Mouse (Mus musculus): ENCODE data around the gene Cfd. TPM values are rescaled to one million over a fixed set of nuclear protein-coding genes. Genes with fewer than 3 reads are reported as not detected.
"Not testable (repeated sequence)": the region's sequence is repeated elsewhere in the genome, so short reads cannot be mapped to it uniquely, and the experiment has no call there.

Cfd gene
- polyA plus RNA-seq, 1 experiment from 2014 or later, result not detected

DNA sequence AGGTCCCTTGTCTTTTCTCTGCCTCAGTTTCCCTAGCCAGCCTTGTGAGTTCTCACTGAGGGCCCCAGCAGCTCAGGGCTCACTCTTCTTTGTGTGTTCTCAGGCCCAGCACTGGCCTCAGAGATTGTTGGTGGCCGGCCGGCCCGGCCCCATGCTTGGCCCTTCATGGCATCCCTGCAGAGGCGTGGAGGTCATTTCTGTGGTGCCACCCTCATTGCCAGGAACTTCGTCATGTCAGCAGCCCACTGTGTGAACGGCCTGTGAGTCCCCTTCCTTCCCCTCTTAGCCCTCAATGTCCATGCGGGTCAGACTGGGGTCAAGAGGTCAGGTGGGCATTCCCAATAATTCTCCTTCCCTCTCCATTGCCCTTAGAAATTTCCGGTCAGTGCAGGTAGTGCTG is 4.0 kb upstream of the Cfd start:
- Histone ChIP-seq H3K4me2 (no peak overlapping the region), H3K9ac (replicated peaks) (no peak overlapping the region), H3K4me1 (replicated peaks) (peaks cover 20% of the 10 kb centered on the region), H3K9me3 (no peaks in the 10 kb centered on the region), H3K27me3 (peaks cover 27% of the 10 kb centered on the region), H3K27ac (no peak overlapping the region), H3K4me3 (replicated peaks) (no peak overlapping the region), H3K36me3 (no peaks in the 10 kb centered on the region)
- no peak for ATAC-seq (ENCODE audit: insufficient number of reproducible peaks, insufficient read depth, low FRiP score, low TSS enrichment, low read depth)
- 75% methylated on average over 8 of the region's 8 CpGs for WGBS

DNA sequence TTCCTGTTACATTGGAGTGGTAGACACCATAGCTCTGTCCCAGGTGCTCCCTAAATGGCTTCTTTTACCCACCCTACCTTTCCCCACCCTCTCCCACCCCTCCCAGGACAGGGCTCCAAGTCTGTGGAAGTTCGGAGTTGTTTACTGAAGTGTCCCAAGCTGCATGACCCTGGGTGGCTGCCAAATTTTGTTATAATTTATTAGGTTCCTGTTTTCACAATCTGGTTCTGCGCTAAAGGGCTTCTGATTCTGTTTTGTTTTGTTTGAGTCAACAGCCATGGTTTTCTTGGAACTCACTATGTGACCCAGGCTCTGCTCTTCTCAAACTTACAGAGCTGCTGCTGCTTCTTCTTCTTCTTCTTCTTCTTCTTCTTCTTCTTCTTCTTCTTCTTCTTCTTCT is 1.3 kb upstream of the Cfd start:
- Histone ChIP-seq H3K27ac (no peak overlapping the region), H3K36me3 (peaks cover 7% of the 10 kb centered on the region; the same call in 1 of the 2 replicates), H3K4me3 (replicated peaks) (no peak overlapping the region), H3K9me3 (no peaks in the 10 kb centered on the region), H3K9ac (replicated peaks) (no peak overlapping the region), H3K27me3 (no peaks in the 10 kb centered on the region; the same call in 1 of the 2 replicates), H3K4me1 (replicated peaks) (no peaks in the 10 kb centered on the region), H3K4me2 (no peak overlapping the region)
- ATAC-seq (ENCODE audit: insufficient number of reproducible peaks, insufficient read depth, low FRiP score, low TSS enrichment, low read depth), result no peak
- 87% methylated on average over 2 of the region's 2 CpGs for WGBS

- H3K4me1 ChIP-seq (replicated peaks); H3K4me3 ChIP-seq (replicated peaks); H3K27me3 ChIP-seq; H3K9me3 ChIP-seq; H3K9ac ChIP-seq (replicated peaks); H3K27ac ChIP-seq; H3K4me2 ChIP-seq: not testable (repeated sequence)
- 43% methylated on average over 22 of the region's 22 CpGs for WGBS
- peaks cover 36% of the 10 kb centered on the region for H3K36me3 ChIP-seq
- peak; percentile 40; the same call in 1 of the 2 replicates for ATAC-seq (ENCODE audit: insufficient number of reproducible peaks, insufficient read depth, low FRiP score, low TSS enrichment, low read depth)
Observed at GRCm38 (mm10) chr10:79892451-79893118, 1.9 kb downstream of the Cfd start.

DNA sequence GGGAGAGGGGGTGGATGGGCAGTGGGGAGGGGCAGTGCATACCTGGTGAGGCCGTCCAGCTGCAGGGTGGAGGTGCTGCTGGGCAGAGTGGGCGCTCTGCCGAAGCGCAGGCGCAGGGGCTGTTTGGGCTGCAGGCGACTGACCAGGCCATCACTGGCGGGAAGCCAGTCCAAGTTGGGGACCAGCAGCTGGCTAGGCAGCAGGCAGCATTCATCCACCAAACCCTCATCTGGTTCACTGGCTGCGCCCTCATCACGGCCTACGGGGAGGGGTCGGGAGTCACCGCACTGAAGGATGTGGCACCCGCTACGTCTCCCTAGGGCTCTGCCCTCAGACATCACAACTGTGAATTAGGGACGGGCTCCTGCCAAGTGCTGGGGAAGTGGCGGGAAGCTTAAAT is 5.7 kb downstream of the Cfd start:
- Histone ChIP-seq H3K27me3 (no peaks in the 10 kb centered on the region; the same call in 1 of the 2 replicates), H3K4me2 (no peak overlapping the region), H3K27ac (no peak overlapping the region), H3K4me3 (replicated peaks) (no peak overlapping the region), H3K9ac (replicated peaks) (peak overlapping the region; percentile 18; the same call in 1 of the 2 replicates), H3K4me1 (replicated peaks) (peaks cover 4% of the 10 kb centered on the region; the same call in 1 of the 2 replicates), H3K9me3 (no peaks in the 10 kb centered on the region), H3K36me3 (peaks cover 71% of the 10 kb centered on the region)
- no peak for ATAC-seq (ENCODE audit: insufficient number of reproducible peaks, insufficient read depth, low FRiP score, low TSS enrichment, low read depth)
- 93% methylated on average over 16 of the region's 16 CpGs for WGBS

GRCm38 (mm10) chr10:79896814-79897213 is 6.2 kb downstream of the Cfd start:
- Histone ChIP-seq H3K4me1 (replicated peaks) (peaks cover 6% of the 10 kb centered on the region; the same call in 1 of the 2 replicates), H3K36me3 (peaks cover 76% of the 10 kb centered on the region), H3K27me3 (no peaks in the 10 kb centered on the region; the same call in 1 of the 2 replicates), H3K9ac (replicated peaks) (no peak overlapping the region), H3K27ac (no peak overlapping the region), H3K9me3 (no peaks in the 10 kb centered on the region), H3K4me2 (no peak overlapping the region), H3K4me3 (replicated peaks) (no peak overlapping the region)
- no peak for ATAC-seq (ENCODE audit: insufficient number of reproducible peaks, insufficient read depth, low FRiP score, low TSS enrichment, low read depth)
- 87% methylated on average over 13 of the region's 13 CpGs for WGBS

DNA sequence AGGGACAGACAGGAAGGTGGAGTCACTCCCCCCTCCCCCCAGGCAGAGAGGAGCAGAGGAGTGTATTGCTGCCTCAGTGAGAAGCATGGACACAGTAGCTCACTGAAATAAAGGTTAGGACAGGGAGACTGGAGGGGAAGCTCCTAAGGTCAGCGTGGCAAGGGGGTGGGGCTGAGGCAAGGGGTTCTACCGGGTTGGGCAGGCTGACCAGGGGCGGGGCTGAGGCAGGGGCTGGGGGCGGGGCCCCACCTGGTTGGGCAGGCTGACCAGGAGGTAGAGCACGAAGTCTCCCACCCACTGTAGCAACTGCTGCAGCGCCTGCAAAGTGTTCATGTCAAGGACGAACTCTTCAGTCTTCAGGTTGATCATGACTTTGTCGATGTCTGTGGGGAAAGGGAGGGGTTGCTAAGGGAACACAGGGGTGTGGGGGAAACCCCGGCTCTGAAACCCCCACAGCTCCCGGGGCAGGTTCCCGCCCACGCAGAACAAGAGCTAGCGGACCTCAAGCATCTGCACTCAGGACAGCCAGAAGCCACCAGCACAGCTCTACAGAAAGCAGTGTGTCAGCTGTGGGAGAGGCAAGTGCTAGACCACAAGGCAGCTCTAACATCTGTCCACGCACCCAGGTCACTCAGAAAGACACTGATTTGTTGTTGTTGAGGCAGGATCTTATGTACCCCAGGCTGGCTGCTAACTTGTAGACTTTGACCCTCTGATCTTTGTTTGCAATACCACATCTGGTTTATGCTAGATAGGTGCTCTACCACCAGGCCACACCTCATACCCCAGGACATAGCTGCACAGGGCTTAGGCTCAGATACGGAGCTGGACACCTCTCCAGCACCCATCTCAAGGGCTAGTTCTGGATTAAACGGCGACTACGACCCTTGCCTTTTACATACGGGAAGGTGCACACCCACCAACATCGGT is 6.9 kb downstream of the Cfd start:
- H3K4me1 ChIP-seq (replicated peaks), result peaks cover 6% of the 10 kb centered on the region; the same call in 1 of the 2 replicates
- H3K4me3 ChIP-seq (replicated peaks), result no peak overlapping the region
- no peak for ATAC-seq (ENCODE audit: insufficient number of reproducible peaks, insufficient read depth, low FRiP score, low TSS enrichment, low read depth)
- 51% methylated on average over 20 of the region's 20 CpGs for WGBS
- no peak overlapping the region for H3K9ac ChIP-seq (replicated peaks)
- H3K4me2 ChIP-seq, result no peak overlapping the region
- H3K9me3 ChIP-seq, result no peaks in the 10 kb centered on the region
- H3K36me3 ChIP-seq, result peaks cover 83% of the 10 kb centered on the region
- no peaks in the 10 kb centered on the region for H3K27me3 ChIP-seq
- no peak overlapping the region for H3K27ac ChIP-seq

DNA sequence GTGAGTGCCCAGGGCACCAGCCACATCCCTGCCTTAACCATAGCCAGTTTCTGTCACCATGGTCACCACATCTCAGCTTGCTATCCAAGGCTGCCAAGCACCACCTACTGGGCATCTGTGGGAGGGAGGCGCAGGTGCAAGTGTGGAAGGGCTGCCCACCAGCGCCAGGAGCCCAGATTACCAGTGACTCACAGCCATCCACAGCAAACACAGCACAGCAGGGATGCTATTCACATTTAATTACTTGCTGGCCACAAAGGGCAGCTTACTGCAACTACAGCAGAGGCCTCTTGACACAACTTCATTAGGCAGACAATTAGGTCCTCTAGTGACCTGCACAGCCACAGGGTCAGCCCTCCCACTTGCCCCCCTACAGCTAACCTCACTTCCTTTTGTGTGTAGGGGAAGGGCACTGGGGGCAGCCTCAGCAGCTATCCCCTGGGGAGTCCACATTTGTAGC is 10.3 kb downstream of the Cfd start:
- 36% methylated on average over 2 of the region's 2 CpGs for WGBS
- Histone ChIP-seq H3K27ac (no peak overlapping the region), H3K9me3 (no peaks in the 10 kb centered on the region), H3K4me1 (replicated peaks) (peaks cover 6% of the 10 kb centered on the region; the same call in 1 of the 2 replicates), H3K4me2 (no peak overlapping the region), H3K27me3 (no peaks in the 10 kb centered on the region), H3K9ac (replicated peaks) (0 out of 2 replicates have a peak overlapping the region, but pooled peaks have one; percentile 4), H3K36me3 (peaks cover 96% of the 10 kb centered on the region), H3K4me3 (replicated peaks) (no peak overlapping the region)
- ATAC-seq (ENCODE audit: insufficient number of reproducible peaks, insufficient read depth, low FRiP score, low TSS enrichment, low read depth), result no peak

DNA sequence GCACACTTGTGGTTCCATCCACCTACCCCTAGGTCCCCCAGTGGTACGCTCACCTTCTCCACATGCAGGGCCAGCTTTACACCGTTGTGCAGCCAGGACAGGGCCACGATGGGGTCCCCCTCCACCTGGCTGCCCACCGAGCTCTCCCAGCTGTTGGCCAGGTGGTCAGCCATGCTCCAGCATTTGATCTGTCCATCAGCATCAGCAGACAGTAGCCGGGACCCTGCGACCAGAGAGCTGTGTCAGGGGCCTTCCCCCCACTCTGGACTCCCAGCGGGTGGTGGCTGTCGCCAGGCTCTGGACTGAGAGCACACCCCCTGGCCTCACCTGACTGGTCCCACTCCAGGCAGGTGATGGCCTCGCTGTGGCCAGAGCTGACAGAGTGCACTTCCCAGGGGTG is 16.1 kb downstream of the Cfd start:
- WGBS, result 94% methylated on average over 9 of the region's 9 CpGs
- Histone ChIP-seq H3K9me3 (no peaks in the 10 kb centered on the region), H3K4me2 (no peak overlapping the region), H3K36me3 (peaks cover 70% of the 10 kb centered on the region), H3K4me3 (replicated peaks) (no peak overlapping the region), H3K4me1 (replicated peaks) (peaks cover 14% of the 10 kb centered on the region; the same call in 1 of the 2 replicates), H3K9ac (replicated peaks) (no peak overlapping the region), H3K27me3 (0 out of 2 replicates have a peak, but pooled peaks cover 3% of the 10 kb centered on the region), H3K27ac (no peak overlapping the region)
- ATAC-seq (ENCODE audit: insufficient number of reproducible peaks, insufficient read depth, low FRiP score, low TSS enrichment, low read depth), result no peak

- Histone ChIP-seq H3K4me1 (replicated peaks) (peaks cover 14% of the 10 kb centered on the region; the same call in 1 of the 2 replicates), H3K9me3 (no peaks in the 10 kb centered on the region), H3K27ac (no peak overlapping the region), H3K4me3 (replicated peaks) (peak overlapping the region; percentile 12; the same call in 1 of the 2 replicates), H3K9ac (replicated peaks) (no peak overlapping the region), H3K4me2 (peak overlapping the region; percentile 50), H3K27me3 (0 out of 2 replicates have a peak, but pooled peaks cover 3% of the 10 kb centered on the region), H3K36me3 (peaks cover 70% of the 10 kb centered on the region)
- no peak for ATAC-seq (ENCODE audit: insufficient number of reproducible peaks, insufficient read depth, low FRiP score, low TSS enrichment, low read depth)
- WGBS, result 94% methylated on average over 10 of the region's 10 CpGs
Observed at GRCm38 (mm10) chr10:79907415-79907814, 16.8 kb downstream of the Cfd start.

DNA sequence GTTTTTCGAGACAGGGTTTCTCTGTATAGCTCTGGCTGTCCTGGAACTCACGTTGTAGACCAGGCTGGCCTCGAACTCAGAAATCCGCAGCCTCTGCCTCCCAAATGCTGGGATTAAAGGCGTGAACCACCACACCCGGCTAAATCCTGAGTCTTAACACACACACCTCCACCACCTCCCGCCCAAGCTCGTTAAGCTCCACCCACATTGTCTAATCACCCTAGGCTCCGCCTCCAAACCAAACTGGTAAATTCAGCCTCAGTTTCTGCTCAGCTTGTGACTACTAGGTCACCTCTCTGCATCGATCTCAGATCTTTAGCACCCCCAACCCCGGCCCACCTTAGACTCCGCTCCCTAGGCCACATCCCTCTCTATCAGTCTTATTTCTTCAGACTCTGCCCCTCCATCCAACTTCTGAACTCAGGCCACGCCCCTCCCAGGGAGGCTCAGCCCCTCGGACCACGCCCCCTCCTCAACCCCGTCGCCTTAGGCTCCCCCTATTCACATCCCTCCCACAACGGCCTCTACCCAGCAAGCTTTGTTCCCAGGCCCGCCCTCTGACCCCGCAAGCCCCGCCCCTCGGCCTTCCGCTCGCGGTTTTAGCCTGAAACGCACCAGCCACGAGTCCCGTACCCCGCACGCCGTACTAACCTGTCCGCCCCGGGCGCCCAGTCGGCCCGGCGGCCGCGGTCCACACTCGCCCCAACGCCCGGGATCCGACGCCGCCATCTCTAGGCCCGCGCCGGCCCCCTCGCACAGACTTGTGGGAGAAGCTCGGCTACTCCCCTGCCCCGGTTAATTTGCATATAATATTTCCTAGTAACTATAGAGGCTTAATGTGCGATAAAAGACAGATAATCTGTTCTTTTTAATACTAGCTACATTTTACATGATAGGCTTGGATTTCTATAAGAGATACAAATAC is 17.8 kb downstream of the Cfd start, which contains the start of gene Med16:
Med16 (minus strand) TSS at position 757 of the 925 bp plus-strand sequence.
- WGBS, result 2% methylated on average over 52 of the region's 52 CpGs
- Histone ChIP-seq H3K9ac (replicated peaks) (peak within 1 kb of the TSS; percentile 87), H3K4me2 (peak within 1 kb of the TSS; percentile 50), H3K27ac (peak within 1 kb of the TSS; percentile 98), H3K36me3 (peaks cover 67% of the 10 kb centered on the region), H3K4me1 (replicated peaks) (peaks cover 14% of the 10 kb centered on the region; the same call in 1 of the 2 replicates), H3K9me3 (no peaks in the 10 kb centered on the region), H3K4me3 (replicated peaks) (peak within 1 kb of the TSS; percentile 64), H3K27me3 (0 out of 2 replicates have a peak, but pooled peaks cover 3% of the 10 kb centered on the region)
- ATAC-seq (ENCODE audit: insufficient number of reproducible peaks, insufficient read depth, low FRiP score, low TSS enrichment, low read depth), result peak; percentile 91

Measured in limb, embryonic 12.5 days (tissue).